Mouse (Mus musculus): ENCODE data around the gene Selenoo. TPM values are rescaled to one million over a fixed set of nuclear protein-coding genes. Genes with fewer than 3 reads are reported as not detected.
A peak's percentile ranks its signal among the peaks of the same experiment; 100 is the strongest.

The Selenoo gene
- polyA plus RNA-seq, 1 experiment from 2014 or later = 21.4 TPM

DNA sequence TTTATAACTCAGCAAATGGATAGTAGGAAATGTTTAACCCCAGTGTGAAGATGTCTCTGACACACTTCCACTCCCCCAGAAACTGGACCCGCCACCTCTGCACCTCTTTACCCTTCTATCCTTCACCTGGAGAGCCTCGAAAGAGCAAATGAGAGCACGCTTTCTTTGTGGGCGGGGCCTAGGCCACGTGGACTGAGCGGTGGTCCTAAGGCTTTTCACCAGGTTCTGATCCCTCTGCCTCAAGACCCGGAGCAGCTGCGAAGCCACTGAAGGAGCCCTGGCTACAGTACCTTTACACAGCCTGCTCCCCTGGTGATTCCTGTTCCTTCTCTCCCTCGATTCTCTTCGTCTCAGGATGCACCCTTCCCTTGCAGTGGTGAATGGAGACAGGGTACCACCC, 58.6 kb downstream of the Selenoo start:
- H3K4me3 ChIP-seq (ENCODE audit: low read length) = peak overlapping the region; percentile 35; the same call in 1 of the 2 replicates
- no peaks in the 10 kb centered on the region for H3K9me3 ChIP-seq (ENCODE audit: control insufficient read depth, low read length)
- no peaks in the 10 kb centered on the region for H3K36me3 ChIP-seq (ENCODE audit: control insufficient read depth, insufficient read depth, low read length)
- H3K4me1 ChIP-seq (ENCODE audit: control insufficient read depth, insufficient read depth, low read length) = peaks cover 37% of the 10 kb centered on the region
- no peak for ATAC-seq (ENCODE audit: low FRiP score, low TSS enrichment)
- 25% methylated on average over 10 of the region's 10 CpGs for WGBS
- no peak overlapping the region for H3K27ac ChIP-seq (ENCODE audit: low read depth, low read length)
- H3K4me2 ChIP-seq (replicated peaks; ENCODE audit: low read depth, low read length) = peak overlapping the region; percentile 62
- peaks cover 11% of the 10 kb centered on the region; the same call in 1 of the 2 replicates for H3K27me3 ChIP-seq (ENCODE audit: control insufficient read depth, insufficient read depth, low read length)
- no peak overlapping the region for H3K9ac ChIP-seq (ENCODE audit: low read depth, low read length)

DNA sequence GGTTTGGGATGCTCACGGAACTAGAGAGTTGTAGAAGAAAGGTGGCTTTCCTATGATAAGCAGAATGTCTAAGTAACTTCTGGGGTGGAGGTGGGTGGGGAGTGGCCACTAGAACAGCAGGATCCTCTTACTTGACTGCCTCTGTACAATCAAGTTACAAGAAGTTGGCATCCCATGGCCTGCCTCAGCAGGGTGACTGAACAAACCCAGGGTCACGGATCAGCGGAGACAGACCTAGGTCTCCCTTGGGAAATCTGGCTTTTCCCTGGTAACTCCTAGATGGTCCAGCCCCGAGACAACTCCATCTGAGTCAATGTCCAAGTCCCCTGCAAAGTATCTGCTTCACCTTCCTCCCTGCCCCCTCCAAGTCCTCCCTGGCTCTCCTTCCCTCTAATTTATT, 59.0 kb downstream of the Selenoo start:
- H3K27ac ChIP-seq (ENCODE audit: low read depth, low read length) = no peak overlapping the region
- H3K4me1 ChIP-seq (ENCODE audit: control insufficient read depth, insufficient read depth, low read length) = peaks cover 37% of the 10 kb centered on the region
- H3K36me3 ChIP-seq (ENCODE audit: control insufficient read depth, insufficient read depth, low read length) = no peaks in the 10 kb centered on the region
- no peaks in the 10 kb centered on the region for H3K9me3 ChIP-seq (ENCODE audit: control insufficient read depth, low read length)
- ATAC-seq (ENCODE audit: low FRiP score, low TSS enrichment) = 0 out of 2 replicates have a peak, but pooled peaks have one; percentile 6
- peak overlapping the region; percentile 68; the same call in 1 of the 2 replicates for H3K4me3 ChIP-seq (ENCODE audit: low read length)
- H3K4me2 ChIP-seq (replicated peaks; ENCODE audit: low read depth, low read length) = peak overlapping the region; percentile 62; the same call in 1 of the 2 replicates
- no peak overlapping the region for H3K9ac ChIP-seq (ENCODE audit: low read depth, low read length)
- peaks cover 11% of the 10 kb centered on the region; the same call in 1 of the 2 replicates for H3K27me3 ChIP-seq (ENCODE audit: control insufficient read depth, insufficient read depth, low read length)
- WGBS = 30% methylated on average over 4 of the region's 4 CpGs

DNA sequence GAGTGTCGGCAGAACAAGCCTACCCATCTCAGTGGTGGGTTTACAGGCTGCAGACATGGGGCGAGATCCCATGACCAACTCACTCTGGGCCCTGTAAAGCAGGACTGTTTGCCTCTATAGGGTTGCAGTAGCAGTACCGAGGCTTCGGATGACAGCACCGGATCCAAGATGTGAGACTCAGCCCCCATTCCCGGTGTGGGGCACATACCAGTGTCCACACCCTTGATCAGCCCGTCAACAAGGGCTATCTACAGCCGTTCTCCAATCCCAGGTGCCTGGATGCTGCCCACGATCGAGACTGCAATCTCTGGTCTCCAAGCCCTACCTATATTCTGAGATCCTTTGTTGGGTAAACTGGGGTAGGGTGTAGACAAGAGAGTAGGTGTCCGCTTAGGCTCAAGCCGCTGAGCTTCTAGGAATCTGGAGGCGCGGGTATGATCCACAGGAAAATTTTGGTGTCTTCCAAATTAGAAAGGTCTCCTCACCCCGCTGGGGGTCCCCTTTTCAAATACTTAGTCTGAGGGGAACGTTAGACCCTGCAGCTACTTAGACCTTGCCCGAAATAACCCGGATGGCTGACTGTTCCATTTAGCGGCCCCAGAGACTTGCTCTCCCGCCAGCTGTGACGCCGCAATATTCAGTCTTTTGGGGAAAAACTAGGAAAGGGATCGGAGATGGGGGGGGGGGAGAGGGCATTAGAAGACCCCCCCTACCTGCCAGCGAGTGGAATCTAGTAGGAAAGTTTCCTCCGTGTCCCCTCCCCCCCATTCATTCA, 59.8 kb downstream of the Selenoo start:
- Histone ChIP-seq H3K27ac (ENCODE audit: low read depth, low read length) (no peak overlapping the region), H3K9ac (ENCODE audit: low read depth, low read length) (peak overlapping the region; percentile 78), H3K4me3 (ENCODE audit: low read length) (peak overlapping the region; percentile 68), H3K27me3 (ENCODE audit: control insufficient read depth, insufficient read depth, low read length) (peaks cover 11% of the 10 kb centered on the region; the same call in 1 of the 2 replicates), H3K4me2 (replicated peaks; ENCODE audit: low read depth, low read length) (peak overlapping the region; percentile 95), H3K9me3 (ENCODE audit: control insufficient read depth, low read length) (no peaks in the 10 kb centered on the region), H3K36me3 (ENCODE audit: control insufficient read depth, insufficient read depth, low read length) (no peaks in the 10 kb centered on the region; the same call in 1 of the 2 replicates), H3K4me1 (ENCODE audit: control insufficient read depth, insufficient read depth, low read length) (peaks cover 37% of the 10 kb centered on the region)
- WGBS = 5% methylated on average over 25 of the region's 25 CpGs
- ATAC-seq (ENCODE audit: low FRiP score, low TSS enrichment) = no peak

DNA sequence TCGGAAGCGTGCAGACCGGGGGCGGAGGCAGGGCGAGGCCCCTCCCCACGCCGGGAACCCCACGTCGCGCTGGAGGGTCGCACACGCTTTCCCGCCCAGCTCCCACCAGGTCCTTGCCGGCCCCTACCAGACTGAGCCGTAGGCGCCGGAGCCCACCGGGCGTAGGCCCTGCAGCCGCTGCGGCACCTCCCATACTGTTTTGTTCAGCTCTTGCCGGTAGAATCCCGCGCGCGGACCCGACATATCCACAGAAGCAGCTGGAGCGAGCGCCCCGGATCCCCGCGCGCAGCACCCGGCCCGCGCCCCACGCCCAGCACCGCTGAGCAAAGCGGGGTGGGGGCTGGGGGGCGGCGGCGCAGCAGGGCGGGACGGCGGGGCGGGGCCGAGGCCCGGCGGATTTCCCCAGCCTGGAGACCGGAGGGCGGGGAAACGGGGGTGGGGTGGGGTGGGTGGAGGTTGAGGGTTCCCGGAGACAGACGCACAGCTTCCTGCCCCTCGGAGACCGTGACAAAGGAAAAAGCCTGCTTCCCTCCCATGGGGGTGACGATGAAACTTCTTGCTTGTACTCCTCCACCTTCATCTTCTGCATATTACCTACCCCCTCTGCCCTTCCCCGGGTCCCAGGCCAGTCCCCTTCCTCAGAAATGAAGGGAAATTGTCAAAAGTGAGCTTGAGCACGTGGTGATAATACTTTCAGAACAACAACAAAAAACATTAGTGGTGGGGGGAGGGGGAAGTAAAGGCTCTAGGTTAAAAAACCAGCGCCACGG, 60.6 kb downstream of the Selenoo start, which contains the start of gene Mapk11:
Gene Mapk11 (minus strand): TSS at position 358 of the 770 bp plus-strand sequence.
- peak within 1 kb of the TSS; percentile 68 for H3K4me3 ChIP-seq (ENCODE audit: low read length)
- peak within 1 kb of the TSS; percentile 95 for H3K4me2 ChIP-seq (replicated peaks; ENCODE audit: low read depth, low read length)
- peaks cover 37% of the 10 kb centered on the region for H3K4me1 ChIP-seq (ENCODE audit: control insufficient read depth, insufficient read depth, low read length)
- ATAC-seq (ENCODE audit: low FRiP score, low TSS enrichment) = peak; percentile 51
- H3K27ac ChIP-seq (ENCODE audit: low read depth, low read length) = no peak within 1 kb of the TSS
- peak within 1 kb of the TSS; percentile 78 for H3K9ac ChIP-seq (ENCODE audit: low read depth, low read length)
- peaks cover 7% of the 10 kb centered on the region for H3K36me3 ChIP-seq (ENCODE audit: control insufficient read depth, insufficient read depth, low read length)
- no peaks in the 10 kb centered on the region for H3K9me3 ChIP-seq (ENCODE audit: control insufficient read depth, low read length)
- peaks cover 11% of the 10 kb centered on the region; the same call in 1 of the 2 replicates for H3K27me3 ChIP-seq (ENCODE audit: control insufficient read depth, insufficient read depth, low read length)
- 1% methylated on average over 60 of the region's 61 CpGs for WGBS

Other genes with a start within 250 kb of the Selenoo start
- 37.4 and 46.2 TPM in 2 replicates for gene Pim3, start 226.9 kb upstream of the Selenoo start, polyA plus RNA-seq (2014; fragmentation: Nextera tagmentation; extraction: Ambion mirVana)
- not detected in 2 replicates for gene Ttll8, start 134.7 kb upstream of the Selenoo start, polyA plus RNA-seq (2014; fragmentation: Nextera tagmentation; extraction: Ambion mirVana)
- not detected in 2 replicates for gene Mlc1, start 110.1 kb upstream of the Selenoo start, polyA plus RNA-seq (2014; fragmentation: Nextera tagmentation; extraction: Ambion mirVana)
- not detected in 2 replicates for gene Mov10l1, start 106.2 kb upstream of the Selenoo start, polyA plus RNA-seq (2014; fragmentation: Nextera tagmentation; extraction: Ambion mirVana)
- 0.06 and 0.77 TPM in 2 replicates for gene Panx2, start 29.4 kb upstream of the Selenoo start, polyA plus RNA-seq (2014; fragmentation: Nextera tagmentation; extraction: Ambion mirVana)
- 37.9 and 49.3 TPM in 2 replicates for gene Trabd, start 14.0 kb upstream of the Selenoo start, polyA plus RNA-seq (2014; fragmentation: Nextera tagmentation; extraction: Ambion mirVana)
- gene Tubgcp6, start 34.0 kb downstream of the Selenoo start, polyA plus RNA-seq (2014; fragmentation: Nextera tagmentation; extraction: Ambion mirVana) = 10.9 and 21.0 TPM in 2 replicates
- gene Hdac10, start 39.6 kb downstream of the Selenoo start, polyA plus RNA-seq (2014; fragmentation: Nextera tagmentation; extraction: Ambion mirVana) = 9.2 and 12.9 TPM in 2 replicates
- gene Mapk12, start 51.6 kb downstream of the Selenoo start, polyA plus RNA-seq (2014; fragmentation: Nextera tagmentation; extraction: Ambion mirVana) = 20.8 and 23.4 TPM in 2 replicates
- gene Mapk11, start 60.5 kb downstream of the Selenoo start, polyA plus RNA-seq (2014; fragmentation: Nextera tagmentation; extraction: Ambion mirVana) = 8.4 and 14.8 TPM in 2 replicates
- 124 and 165 TPM in 2 replicates for gene Plxnb2, start 91.7 kb downstream of the Selenoo start, polyA plus RNA-seq (2014; fragmentation: Nextera tagmentation; extraction: Ambion mirVana)
- gene Dennd6b, start 107.4 kb downstream of the Selenoo start, polyA plus RNA-seq (2014; fragmentation: Nextera tagmentation; extraction: Ambion mirVana) = 15.8 and 16.6 TPM in 2 replicates
- 23.6 and 29.8 TPM in 2 replicates for gene Ppp6r2, start 122.5 kb downstream of the Selenoo start, polyA plus RNA-seq (2014; fragmentation: Nextera tagmentation; extraction: Ambion mirVana)
- 55.6 and 62.0 TPM in 2 replicates for gene Sbf1, start 226.2 kb downstream of the Selenoo start, polyA plus RNA-seq (2014; fragmentation: Nextera tagmentation; extraction: Ambion mirVana)
- 0.43 and 0.44 TPM in 2 replicates for gene Adm2, start 233.6 kb downstream of the Selenoo start, polyA plus RNA-seq (2014; fragmentation: Nextera tagmentation; extraction: Ambion mirVana)
- gene Miox, start 245.3 kb downstream of the Selenoo start, polyA plus RNA-seq (2014; fragmentation: Nextera tagmentation; extraction: Ambion mirVana) = 0.76 TPM in 1 of 2 replicates, not detected in the other